Mouse (Mus musculus) layer of hippocampus, adult 9-10 months (tissue): Measurements from ENCODE around the gene Gm3336.
A peak's percentile ranks its signal among the peaks of the same experiment; 100 is the strongest.

Experiments
- DNase-seq: peaks from one replicate; pipeline ENCODE4 v3.0.0; 2022; ENCODE audit warnings: low spot score

Gene Gm3336

DNA sequence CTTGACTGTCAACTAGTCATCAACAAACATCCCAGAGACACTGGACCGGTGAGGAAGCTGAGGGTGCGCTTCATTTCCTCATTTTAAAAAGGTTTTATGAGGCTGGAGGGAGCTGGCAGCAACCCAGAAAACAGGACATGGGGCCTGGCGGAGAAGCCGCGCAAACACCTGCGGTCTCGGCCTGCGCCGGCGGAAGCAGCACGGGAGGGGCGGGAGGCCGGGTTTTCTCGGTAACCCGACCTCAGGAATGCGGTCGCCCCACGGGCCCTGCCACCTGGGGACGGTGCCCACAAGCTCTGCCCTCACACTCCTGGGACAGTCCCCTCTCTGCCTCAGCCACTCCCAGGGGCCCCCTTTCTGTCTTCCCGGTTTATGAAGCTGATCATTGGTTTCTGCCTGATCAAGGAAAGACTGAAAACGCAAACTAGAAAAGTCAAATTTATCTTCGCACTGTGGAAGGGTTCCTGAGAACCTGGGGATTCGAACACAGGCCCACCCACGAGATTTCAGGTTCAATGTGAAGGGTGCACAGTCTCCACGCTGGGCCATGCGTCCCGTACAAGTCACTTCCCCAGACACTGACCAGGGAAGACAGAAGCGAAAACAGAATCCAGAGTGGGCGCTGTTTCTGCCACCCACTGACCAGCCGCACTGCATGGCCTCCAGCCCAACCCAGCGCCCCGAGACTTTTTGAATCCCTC lies 22.9 kb upstream of the Gm3336 start:
- no peak for DNase-seq

GRCm38 (mm10) chr8:70696019-70696885 lies 22.1 kb upstream of the Gm3336 start:
- DNase-seq, result no peak

- no peak for DNase-seq
These were observed 21.4 kb upstream of the Gm3336 start for GRCm38 (mm10) chr8:70696946-70697345.

GRCm38 (mm10) chr8:70697366-70698250 lies 20.7 kb upstream of the Gm3336 start:
- DNase-seq, result no peak

- peak; percentile 96 for DNase-seq
These were observed 19.8 kb upstream of the Gm3336 start, which contains the start of gene Jund for GRCm38 (mm10) chr8:70698310-70699109. TSS of gene Jund (plus strand) at chr8:70698949.

DNA sequence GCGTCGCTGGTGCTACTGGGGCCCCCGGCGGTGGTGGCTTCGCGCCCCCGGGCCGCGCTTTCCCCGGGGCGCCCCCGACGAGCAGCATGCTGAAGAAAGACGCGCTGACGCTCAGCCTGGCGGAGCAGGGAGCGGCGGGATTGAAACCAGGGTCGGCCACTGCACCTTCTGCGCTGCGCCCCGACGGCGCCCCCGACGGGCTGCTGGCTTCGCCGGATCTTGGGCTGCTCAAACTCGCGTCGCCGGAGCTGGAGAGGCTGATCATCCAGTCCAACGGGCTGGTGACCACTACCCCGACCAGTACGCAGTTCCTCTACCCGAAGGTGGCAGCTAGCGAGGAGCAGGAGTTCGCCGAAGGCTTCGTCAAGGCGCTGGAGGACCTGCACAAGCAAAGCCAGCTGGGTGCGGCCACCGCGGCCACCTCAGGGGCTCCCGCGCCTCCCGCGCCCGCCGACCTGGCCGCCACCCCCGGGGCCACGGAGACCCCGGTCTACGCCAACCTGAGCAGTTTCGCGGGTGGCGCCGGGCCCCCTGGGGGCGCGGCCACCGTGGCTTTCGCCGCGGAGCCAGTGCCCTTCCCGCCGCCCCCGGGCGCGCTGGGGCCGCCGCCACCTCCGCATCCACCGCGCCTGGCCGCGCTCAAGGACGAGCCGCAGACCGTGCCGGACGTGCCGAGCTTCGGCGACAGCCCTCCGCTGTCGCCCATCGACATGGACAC lies 19.1 kb upstream of the Gm3336 start:
- no peak for DNase-seq

GRCm38 (mm10) chr8:70699834-70700554 lies 18.3 kb upstream of the Gm3336 start:
- DNase-seq, result no peak

DNA sequence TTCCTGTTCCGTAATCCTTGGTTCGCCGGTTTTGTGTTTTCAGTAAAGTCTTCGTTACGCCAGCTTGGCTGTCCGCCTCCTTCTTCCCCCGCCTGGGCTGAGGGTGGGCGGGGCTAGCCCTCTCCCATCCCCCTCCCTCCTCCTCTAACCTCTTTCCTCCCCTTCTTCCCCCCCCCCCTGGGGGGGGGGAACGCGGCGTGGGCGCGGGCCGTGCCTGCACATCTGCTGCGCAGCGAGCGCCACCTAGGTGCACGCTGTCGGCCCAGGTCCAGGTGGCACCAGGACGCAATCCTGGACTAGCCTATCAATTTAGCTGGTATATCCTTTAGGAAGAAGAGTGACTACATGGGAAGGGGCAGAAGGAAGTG lies 17.8 kb upstream of the Gm3336 start:
- DNase-seq, result peak; percentile 71

DNA sequence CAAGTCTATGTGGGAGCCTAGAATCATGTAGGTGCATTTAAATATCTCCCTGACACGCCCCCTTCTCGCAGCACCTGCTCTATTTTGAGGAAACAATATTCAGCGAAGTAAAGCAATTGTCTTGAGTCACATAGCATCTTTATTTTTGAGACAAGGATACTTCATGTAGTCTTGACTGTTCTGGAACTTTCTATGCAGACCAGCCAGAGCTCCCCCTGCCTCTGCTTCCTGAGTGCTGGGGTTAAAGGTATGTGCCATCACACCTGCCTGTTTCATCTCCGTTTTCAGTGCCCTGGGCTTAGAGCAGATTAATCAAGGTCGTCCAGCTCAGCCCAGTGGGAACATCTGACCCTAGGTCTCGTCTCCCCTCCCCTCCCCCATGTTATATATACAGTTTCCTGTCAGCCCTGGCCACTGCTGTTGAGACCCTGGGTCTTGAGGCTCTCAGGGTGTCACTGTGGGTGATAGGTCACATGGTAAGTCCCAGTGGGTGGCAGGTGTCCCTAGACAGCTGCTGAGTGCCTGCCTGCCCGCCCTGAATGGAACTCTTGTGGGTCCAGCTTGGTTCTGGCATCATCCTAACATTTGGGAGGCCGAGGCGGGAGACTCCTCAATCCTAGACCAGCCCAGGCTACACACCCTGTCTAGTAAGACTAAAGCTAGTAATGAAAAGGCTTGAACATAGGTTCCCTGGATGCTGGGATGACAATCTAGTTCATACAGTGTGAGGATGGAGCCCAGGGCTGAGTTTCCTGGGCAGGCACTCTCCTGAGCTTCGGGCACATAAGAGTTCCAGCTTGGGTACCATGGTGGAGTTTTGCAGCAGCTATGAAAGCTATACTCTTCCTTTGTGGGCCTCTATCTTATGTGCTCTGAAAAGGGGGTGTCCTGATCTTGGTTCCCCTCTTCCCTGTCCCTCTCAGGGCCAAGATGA lies 17.0 kb upstream of the Gm3336 start:
- no peak for DNase-seq

GRCm38 (mm10) chr8:70701982-70702841 lies 16.1 kb upstream of the Gm3336 start:
- DNase-seq, result no peak

DNA sequence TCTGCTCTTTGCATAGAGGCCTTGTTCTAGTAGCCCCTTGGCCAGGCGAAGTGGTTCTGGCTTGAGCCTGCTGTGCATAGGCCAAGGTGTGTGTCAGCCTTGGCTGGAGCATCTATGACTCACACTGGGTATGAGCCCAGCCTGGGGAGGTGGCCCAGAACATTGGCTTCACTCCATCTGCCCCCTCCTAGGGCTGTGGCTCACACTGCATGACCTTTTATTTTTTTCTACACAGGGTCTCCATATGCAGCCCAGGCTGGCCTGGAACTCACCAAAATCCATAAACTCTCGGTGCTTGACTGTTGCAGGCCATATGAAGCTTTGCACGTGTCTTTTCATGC lies 15.5 kb upstream of the Gm3336 start:
- no peak for DNase-seq

- DNase-seq, result no peak
These were observed 15.1 kb upstream of the Gm3336 start, which contains the start of gene Iqcn for GRCm38 (mm10) chr8:70703287-70703686. TSS of gene Iqcn (plus strand) at chr8:70703457.

DNA sequence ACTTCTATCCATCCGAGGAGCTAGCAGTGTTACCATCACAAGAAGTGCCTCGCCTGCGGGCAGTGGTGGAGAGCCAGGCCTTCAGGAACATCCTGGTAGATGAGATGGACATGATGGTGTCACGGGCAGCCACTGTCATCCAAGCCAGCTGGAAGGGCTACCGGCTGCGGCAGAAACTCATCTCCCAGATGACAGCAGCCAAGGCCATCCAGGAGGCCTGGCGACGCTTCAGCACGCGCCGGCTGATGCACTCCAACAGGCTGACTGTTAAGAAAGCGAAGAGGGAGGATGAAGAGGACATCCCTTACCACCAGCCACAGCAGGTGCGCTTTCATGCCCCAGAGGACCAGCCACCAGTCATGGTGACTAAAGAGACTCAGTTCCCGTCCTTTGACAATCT lies 10.1 kb upstream of the Gm3336 start:
- no peak for DNase-seq

DNA sequence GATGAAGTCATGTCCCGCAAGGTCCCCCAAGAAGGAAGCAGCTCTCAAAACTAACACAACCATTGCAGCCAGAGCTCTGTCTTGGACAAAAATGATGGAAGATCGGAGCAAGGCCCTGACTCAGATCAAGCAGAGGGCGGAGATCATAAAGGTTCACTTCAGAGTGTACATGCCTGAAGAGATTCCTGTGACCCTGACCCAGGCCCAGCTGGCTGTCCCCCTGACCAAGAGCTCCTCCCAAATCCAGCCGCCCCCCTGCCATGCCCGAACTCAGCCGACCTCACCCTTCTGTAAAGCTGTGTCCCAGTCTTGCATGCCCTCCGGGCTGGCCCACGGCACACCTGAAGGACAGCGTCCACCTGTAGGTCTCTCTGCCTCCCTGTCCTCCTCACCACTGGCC lies 8.5 kb upstream of the Gm3336 start:
- no peak for DNase-seq

GRCm38 (mm10) chr8:70710296-70710695 lies 8.0 kb upstream of the Gm3336 start:
- DNase-seq, result no peak

- DNase-seq, result no peak
These were observed 7.3 kb upstream of the Gm3336 start for GRCm38 (mm10) chr8:70711041-70711440.

DNA sequence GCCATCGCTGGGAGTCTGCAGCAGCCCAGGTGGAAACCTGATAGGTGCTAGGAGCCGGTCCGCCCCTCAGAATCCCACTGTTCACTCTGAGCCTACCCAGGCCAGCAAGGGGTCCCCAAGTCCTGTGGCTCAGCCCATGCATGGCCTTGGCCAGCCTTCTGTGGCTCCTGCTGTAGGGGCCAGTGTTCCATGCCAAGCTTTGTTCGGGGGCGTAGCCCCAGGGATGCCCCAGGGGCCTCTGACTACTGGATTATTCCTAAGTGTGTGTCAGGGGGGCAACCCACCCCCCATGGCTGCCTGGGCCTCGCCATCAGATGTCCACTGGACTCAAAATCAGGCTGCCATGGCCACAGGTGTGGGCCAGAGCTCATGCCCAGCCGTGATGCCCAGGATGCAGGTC lies 4.4 kb upstream of the Gm3336 start:
- no peak for DNase-seq

DNA sequence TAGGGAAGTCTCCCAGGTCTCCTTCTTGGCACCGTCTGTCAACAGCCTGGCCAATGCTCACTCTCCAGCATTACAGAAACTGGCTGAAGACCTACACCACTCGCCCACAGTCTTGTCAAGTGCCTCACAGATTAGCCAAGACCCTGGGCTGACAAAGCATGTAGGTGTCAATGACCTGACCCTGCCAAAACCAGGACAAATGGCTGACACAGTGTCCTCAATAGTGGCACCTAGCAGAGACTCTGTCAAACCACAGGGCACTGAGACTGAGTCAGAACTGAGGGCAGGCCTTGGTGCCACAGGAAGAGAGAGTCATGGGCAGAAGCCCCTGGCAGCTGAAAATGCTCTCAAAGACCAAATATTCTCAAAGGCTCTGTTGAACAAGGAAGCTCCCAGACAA lies 3.3 kb upstream of the Gm3336 start:
- DNase-seq, result no peak
